Mouse (Mus musculus) cerebellum, adult (tissue): ENCODE results near the gene Cradd.
A peak's percentile ranks its signal among the peaks of the same experiment; 100 is the strongest.

ENCODE experiments used
- ATAC-seq: cut with Nextera tagmentation; 2 replicates; pipeline ENCODE4 v1.9.2; 2017; ENCODE audit warnings: mild to moderate bottlenecking, moderate library complexity, mixed read lengths; ENCODE audit not compliant: insufficient number of reproducible peaks, low FRiP score, low TSS enrichment

Gene Cradd

GRCm38 (mm10) chr10:95217956-95218682, 105.8 kb downstream of the Cradd start:
- ATAC-seq: no peak

- ATAC-seq: no peak
These were observed 108.6 kb downstream of the Cradd start for GRCm38 (mm10) chr10:95215324-95215723.

- no peak for ATAC-seq
These were observed 110.1 kb downstream of the Cradd start for GRCm38 (mm10) chr10:95213820-95214219.

GRCm38 (mm10) chr10:95213311-95213710, 110.6 kb downstream of the Cradd start:
- ATAC-seq: no peak

- ATAC-seq: no peak
These were observed 112.3 kb downstream of the Cradd start for GRCm38 (mm10) chr10:95211660-95212059.

- no peak for ATAC-seq
These were observed 113.1 kb downstream of the Cradd start for GRCm38 (mm10) chr10:95210664-95211372.

- no peak for ATAC-seq
These were observed 113.8 kb downstream of the Cradd start for GRCm38 (mm10) chr10:95210167-95210566.

- ATAC-seq: no peak
These were observed 116.5 kb downstream of the Cradd start for GRCm38 (mm10) chr10:95207423-95207822.

GRCm38 (mm10) chr10:95201514-95201913, 122.4 kb downstream of the Cradd start:
- ATAC-seq: no peak

- peak; percentile 68 for ATAC-seq
These were observed 123.6 kb downstream of the Cradd start for GRCm38 (mm10) chr10:95200323-95200722.

- ATAC-seq: no peak; the same call in 1 of the 2 replicates
These were observed 124.2 kb downstream of the Cradd start for GRCm38 (mm10) chr10:95199541-95200269.

- no peak for ATAC-seq
These were observed 126.6 kb downstream of the Cradd start for GRCm38 (mm10) chr10:95197377-95197776.

- no peak for ATAC-seq
These were observed 128.2 kb downstream of the Cradd start for GRCm38 (mm10) chr10:95195719-95196118.

- ATAC-seq: no peak
These were observed 129.2 kb downstream of the Cradd start for GRCm38 (mm10) chr10:95194776-95195175.

- ATAC-seq: no peak
These were observed 130.1 kb downstream of the Cradd start for GRCm38 (mm10) chr10:95193875-95194281.

- no peak for ATAC-seq
These were observed 132.1 kb downstream of the Cradd start for GRCm38 (mm10) chr10:95191881-95192280.

- ATAC-seq: no peak
These were observed 132.7 kb downstream of the Cradd start for GRCm38 (mm10) chr10:95191151-95191655.

GRCm38 (mm10) chr10:95189550-95190211, 134.3 kb downstream of the Cradd start:
- ATAC-seq: no peak

- no peak for ATAC-seq
These were observed 139.7 kb downstream of the Cradd start for GRCm38 (mm10) chr10:95184210-95184609.

GRCm38 (mm10) chr10:95183051-95183450, 140.9 kb downstream of the Cradd start:
- ATAC-seq: peak; percentile 64
